Mouse (Mus musculus) hindbrain, embryonic 11.5 days (tissue): Measurements from ENCODE around the gene Cdk5r1. TPM values are rescaled to one million over a fixed set of nuclear protein-coding genes. Genes with fewer than 3 reads are reported as not detected.

Source experiments
- polyA plus RNA-seq: library from polyadenylated mRNA; unstranded; fragments of >200 nt; fragmentation: Nextera tagmentation; extraction: Ambion mirVana; gene quantifications from 2 replicates; pipeline ENCODE4 v1.2.1, GENCODE M21; 2014

The Cdk5r1 gene
- polyA plus RNA-seq, 1 experiment from 2014 or later, result 21.5 TPM

Other genes starting within 250 kb of the Cdk5r1 start
- 13.4 and 16.4 TPM in 2 replicates for gene Rhbdl3, start 176.1 kb upstream of the Cdk5r1 start, polyA plus RNA-seq
- 24.9 and 25.2 TPM in 2 replicates for gene 5730455P16Rik, start 99.0 kb upstream of the Cdk5r1 start, polyA plus RNA-seq
- gene Zfp207, start 93.7 kb upstream of the Cdk5r1 start, polyA plus RNA-seq, result 332 and 351 TPM in 2 replicates
- 354 and 383 TPM in 2 replicates for gene Psmd11, start 48.4 kb upstream of the Cdk5r1 start, polyA plus RNA-seq